Mouse (Mus musculus) testis, postnatal 14 days (tissue): Measurements from ENCODE around the gene Cap1.

ENCODE experiments used
- DNase-seq: peaks from one replicate; pipeline ENCODE4 v3.0.0; 2021; ENCODE audit warnings: low spot score

Gene Cap1

DNA sequence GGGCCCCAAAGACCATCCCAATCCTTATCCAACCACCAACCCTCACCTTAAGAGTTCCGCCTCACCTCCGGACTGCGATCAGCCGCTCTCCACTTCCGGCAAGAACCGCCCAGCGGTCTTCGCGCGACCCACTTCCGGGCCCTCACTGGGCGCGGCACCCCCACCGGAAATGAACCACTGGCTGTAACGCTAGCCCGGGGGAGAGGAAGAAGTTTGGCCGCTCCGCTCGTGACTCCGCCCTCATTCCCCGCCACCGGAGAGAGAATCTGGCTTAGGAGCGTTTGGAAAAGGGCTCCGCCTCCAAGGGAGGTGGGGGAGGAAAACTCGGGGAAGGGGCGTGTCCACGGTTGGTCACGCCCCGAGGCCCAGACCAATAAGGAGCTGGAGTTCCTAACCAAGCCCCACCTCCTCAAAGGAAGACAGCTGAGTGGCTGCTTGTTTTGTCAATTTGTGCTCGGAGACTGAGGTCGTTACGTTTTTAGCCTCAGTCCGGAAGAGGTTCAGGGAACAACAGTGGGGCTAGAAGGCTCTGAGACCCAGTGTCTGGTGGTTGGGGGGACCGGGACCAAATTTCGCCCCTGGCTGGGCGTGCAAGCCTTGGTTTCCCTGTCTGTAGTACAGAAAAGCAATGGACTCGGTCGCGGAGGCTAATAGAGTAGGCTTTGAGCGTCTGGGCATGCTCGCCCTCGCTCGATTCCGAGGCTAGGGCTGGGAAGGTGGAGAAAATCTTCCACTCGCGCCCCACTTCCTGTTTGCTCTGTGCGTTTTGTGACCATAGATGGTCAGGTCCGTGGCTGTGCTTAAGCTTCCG is at the start of gene Cap1:
Gene Cap1 (minus strand): TSS at position 289 of the 811 bp plus-strand sequence.
- DNase-seq: peak; percentile 97

DNA sequence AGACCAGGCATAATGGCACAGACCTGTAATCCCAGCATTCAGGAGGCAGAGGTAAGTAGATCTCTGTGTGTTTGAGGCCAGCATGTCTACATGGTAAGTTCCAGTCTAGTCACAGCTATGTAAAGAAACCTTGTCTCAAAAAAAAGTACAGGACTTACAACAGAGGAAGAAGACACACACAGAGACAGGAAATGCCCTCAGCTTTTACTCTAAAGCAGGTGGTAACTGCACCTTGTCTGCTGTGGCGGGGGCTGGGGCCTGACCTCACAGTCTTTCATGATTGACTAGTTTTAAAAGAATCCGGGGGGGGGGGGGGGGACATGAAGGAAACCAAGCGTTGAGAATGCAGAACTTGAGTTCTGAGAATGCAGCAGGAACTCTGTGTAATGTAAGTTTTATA is 48.0 kb upstream of the Cap1 start:
- no peak for DNase-seq

DNA sequence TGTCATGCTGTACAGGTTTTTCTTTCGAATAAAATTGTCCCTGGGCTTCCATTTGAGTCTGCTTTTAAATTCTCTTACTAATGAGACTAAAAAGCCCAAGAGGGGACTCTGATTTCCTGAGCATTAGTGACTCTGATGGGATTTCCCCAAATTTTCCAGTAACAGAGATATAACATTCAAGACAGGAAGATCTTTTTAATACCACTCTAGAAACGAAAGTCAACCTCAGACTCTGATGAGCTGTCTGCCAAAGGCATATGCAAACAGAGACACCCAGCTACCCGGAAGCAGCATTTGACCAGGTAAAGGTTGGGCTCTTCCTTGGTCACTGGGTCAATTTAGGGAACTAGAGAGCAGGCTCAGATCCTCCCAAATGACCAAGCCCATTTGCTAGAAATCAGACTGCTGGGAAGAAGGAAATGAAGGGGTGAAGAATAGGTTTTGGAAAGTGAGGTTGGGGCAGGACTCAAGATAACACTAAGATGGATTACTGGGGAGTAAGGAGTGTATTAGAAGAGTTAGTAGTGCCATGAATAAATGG is 47.3 kb upstream of the Cap1 start:
- DNase-seq: no peak

DNA sequence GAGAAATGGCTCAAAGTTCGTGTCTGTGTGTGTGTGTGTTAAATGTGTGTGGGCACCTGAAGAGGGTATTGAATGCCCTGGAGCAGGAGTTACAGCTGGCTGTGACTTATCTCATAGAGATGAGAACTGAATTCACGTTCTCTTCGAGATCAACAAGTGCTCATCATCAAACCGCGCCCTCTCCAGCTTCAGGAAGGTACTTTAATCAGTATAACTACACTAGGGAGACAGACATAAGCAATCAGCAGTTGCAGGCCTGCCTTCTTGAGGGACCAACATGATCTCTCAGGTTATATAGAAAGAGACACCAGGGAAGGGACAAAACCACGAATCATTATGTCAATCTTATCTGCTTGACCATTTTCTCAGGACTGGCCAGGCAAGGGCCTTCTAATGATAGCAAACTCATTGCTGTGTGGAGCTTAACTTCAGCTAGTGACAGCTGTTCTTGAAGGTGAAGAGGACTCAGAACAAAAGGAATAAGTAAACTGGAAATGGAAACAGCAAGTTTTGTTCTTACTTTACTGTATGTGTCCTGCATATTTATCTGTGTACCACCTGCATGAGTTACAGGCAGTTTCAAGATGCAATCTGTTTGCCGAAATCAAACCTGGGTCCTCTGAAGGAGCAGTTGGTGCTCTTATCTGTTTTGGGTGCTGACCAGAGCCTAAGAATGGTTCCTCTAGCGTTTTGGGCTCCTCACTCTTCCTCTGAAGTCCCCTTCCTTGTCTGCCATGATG is 46.6 kb upstream of the Cap1 start:
- DNase-seq: no peak

DNA sequence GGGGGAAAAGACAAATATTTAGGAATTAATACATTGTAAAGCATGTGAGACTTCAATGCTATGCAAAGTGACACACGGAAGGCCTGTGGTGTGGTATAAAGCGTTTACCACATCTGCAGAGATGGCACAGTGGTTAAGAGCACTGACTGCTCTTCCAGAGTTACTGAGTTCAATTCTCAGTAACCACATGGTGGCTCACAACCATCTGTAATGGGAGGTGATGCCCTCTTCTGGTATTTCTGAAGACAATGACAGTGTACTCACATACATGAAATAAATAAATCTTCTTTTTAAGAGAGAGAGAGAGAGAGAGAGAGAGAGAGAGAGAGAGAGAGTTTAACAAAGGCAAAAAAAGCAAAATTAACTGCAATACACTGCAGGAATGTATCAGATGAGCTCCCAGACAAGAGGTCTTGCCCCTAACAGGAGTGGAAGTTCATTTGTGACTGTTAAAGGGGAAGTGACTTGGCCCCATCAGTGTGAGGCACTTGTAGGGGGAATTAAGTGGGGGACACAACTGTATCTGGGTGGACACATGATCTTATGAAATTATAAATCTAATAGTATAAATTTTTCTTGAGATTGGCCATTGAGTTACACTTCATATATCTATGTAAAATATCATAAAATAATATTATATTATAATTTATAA is 45.2 kb upstream of the Cap1 start:
- no peak for DNase-seq

DNA sequence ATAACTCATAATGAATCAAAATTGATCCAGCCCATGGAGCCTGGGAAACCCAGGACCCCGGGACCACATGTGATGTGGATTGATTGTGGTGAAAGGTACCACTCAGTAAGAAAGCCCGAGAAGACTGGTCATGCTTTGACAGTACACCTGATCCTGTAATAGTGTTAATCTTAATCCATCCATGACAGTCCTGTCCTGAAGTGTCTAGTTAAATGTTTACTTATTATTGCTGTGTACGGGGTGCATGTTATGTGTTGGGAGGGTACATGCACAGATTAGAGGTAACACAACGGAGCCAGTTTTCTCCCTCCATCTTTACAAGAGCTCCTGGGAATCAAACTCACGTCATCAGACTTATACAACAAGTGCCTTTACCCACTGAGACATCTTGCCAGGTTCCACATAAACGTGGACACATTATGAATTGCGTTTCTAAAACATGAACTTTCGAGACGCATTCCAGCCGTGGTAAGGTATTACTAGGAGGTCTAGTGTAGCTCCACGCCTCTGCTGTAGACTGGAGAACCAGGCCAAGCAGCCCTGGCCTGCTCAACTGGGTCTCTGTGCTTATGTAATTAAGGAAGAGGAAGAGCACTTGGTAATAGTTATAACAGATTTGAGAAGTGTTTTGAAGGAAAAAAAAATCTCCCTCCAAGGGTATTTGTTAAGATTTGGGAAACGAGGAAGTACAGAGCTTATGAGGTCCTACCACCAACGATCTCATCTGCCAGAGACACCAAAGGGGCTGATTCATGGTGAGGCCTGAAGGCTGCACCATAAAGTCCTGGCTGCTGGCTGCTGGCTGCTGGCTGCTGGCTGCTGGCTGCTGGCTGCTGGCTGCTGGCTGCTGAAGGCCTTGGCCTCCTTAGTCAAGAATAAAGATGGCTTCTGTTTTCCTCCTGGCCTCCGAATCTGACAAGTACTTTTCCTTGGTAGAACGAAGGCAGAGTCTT is 37.8 kb upstream of the Cap1 start:
- DNase-seq: no peak

DNA sequence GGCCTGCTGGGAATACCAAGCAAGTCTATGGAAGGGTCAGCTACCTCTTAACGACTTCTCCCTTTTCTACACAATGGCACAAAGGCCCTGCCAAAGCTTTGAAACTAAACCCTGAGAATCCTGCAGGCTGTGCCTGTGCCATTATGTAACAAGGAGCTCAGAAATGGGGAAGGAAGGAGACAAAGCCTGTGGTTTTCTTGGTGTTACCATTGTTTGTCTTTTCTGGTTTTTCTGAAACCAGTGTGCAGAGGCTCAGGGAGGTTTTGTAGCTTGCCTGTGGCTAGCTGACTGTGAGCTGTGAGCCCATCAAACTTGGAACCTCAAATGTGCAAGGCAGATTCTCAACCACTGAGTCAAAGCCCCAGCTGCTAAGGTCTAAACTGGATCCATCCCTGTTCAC is 37.0 kb upstream of the Cap1 start:
- no peak for DNase-seq

DNA sequence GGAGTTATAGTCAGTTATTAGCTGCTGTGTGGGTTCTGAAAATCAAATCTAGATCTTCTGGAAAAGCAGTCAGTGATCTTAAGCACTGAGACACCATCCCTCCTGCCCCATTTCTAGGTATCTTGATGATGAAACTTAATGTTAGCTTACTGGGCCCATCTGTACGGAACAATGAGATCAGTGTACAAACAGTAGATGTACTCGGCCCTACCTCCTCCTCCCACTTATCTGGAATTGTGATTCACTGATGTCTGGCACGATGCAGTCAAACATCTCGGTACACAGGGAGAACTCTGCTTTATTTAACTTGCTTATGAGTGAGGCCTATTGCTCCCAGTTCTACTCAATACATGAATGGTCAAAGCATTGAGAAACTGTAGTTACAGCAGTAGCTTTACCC is 30.1 kb upstream of the Cap1 start:
- no peak for DNase-seq

DNA sequence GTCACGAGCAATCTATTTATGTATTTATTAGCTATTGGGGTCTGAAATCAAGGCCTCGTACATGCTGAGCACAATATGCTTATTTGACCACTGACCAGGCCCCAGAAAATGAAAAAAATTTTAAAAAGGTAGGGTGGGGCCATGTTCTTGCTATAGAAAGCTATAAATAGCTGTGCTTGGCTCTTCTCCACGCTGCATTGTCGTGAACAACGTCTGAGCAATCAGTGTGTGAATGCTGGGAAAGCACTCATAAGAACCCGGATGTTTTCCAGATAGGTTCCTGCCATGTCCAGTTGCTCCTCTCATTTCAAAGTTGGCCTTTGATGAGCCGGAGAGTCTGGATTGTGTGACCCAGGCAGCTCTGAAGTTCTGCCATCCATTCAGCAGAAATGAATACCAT is 28.3 kb upstream of the Cap1 start:
- no peak for DNase-seq

DNA sequence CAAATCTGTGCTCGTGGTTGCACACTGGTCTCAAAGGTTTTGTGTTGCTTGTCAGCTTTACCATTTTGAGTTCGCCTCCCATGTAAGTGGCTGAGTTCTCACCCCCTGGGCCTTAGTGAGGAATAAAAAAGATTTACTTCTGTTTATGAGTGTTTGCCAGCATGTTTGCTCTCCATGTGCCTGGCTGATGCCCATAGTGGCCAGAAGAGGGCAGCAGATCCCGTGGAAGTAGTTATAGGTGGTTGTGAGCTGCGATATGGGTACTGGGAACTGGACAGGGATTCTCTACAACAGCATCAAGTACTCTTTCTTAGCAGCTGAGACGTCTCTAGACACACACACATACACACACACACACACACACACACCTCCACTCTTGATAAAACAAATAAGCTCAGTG is 26.8 kb upstream of the Cap1 start:
- DNase-seq: no peak

DNA sequence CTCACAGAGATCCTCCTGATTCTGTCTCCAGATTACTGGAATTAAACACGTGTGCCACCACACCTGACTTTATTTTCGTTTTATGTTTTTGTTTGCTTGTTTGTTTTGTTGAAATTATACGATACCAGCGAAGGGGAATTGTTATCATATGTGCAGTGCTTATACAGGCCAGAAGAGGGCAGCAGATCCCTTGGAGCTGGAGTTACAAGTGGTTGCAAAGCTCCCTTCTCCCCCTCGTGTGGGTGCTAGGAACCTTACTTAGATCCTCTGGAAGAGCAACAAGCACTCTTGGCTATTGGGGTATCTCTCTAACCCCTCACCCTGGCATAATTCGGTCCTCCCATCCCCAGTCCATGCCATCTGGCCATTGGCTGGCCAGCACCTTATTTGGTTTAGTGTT is 24.7 kb upstream of the Cap1 start:
- DNase-seq: peak; percentile 31

DNA sequence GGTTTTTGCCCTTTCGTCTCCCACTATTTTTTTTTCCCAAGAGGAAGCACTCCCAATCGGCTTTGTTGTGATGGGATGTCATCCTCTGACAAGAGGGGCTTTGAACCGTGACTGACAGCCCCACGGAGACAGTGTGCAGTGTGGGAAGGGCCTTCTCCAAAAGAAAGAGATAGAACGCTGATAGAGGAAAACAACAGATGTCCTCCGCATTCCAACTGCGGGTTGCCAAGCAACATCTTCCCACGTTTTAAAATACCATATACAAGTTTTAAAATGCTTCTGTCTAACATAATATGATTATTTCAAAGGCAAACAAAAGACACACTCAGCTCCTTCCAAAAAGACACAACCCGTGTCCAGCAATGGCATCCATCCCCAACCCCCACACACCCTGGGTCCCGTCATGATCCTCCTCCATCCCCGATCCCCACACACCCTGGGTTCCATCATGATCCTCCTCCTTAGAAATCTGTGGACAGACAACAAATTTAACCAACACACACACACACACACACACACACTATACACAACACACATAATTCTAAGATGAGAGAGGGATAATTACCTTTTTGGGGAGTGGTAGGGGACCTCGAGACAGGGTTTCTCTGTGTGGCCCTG is 23.8 kb upstream of the Cap1 start:
- DNase-seq: no peak

DNA sequence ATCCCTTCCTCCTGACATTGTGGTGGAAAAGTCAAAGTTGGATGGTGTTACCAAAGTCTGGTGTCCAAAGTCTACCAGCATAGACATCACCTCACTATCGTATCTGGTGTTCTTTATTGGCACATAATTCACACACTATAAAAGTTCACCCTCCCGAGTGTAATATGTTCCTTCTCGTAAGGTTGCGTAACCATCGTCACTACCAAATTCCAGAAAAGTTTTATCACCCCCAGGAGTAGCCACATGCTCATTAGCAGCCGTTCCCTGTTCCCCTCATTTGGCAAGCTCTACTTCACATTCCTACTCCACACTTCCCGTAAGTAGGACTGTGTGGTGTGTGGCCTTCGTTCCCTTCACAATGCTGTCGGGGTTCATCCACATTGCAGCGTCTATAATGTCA is 19.5 kb upstream of the Cap1 start:
- no peak for DNase-seq

DNA sequence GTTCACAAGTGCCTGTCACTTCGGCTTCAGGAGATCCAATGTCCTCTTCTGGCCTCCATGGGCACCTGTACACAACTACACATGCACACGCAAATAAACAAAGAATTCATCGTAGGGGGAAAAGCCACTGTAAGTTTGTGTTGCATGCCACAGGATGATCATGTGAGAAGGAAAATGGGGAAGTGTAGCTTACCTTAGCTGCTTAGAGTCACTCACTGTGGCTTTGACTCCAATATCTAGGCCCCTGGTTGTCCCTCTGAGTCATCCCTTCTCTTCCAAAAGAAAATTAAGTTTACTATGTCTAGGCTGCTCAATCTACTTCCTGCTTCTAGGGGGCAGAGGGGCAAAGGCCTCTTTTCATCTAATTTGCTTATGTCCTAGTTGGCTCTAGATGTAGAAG is 17.9 kb upstream of the Cap1 start:
- DNase-seq: no peak

DNA sequence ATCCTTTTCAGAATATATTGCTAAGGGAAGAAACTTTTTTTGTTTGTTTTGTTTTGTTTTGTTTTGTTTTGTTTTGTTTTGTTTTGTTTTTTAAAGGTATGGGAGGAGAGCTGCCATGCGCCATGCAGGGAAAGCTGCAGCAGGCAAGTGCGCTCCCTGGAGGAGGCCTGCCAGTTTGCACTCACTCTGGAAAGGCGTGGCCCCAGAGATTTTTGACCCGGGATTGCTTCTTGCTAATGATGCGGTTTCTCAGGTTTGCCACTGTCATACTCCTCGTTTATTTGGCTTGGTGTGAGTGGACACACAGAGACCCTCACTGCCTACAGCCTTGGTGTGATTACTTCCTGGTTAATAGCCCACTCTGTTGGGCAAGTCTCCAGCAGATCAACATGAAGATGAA is 16.3 kb upstream of the Cap1 start:
- DNase-seq: no peak

DNA sequence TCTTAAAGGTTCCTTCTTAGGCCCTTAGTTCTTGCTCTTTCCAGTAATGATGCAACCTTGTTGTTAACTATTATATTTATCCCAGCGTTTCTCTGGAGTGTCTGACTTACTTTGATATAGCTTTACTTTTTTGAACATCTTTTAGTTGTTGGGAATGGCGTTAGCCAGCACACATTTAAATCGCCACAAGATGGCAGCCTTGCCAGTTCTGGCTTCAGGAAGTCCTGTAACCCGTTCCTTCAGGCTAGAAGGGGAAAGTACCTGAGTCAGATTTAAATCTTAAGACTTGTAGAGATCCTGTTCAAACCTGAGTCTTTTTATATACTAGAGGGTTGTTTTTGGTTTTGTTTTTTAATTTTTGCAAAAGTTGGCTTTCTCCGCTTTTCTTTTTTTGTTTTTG is 12.5 kb upstream of the Cap1 start:
- no peak for DNase-seq

DNA sequence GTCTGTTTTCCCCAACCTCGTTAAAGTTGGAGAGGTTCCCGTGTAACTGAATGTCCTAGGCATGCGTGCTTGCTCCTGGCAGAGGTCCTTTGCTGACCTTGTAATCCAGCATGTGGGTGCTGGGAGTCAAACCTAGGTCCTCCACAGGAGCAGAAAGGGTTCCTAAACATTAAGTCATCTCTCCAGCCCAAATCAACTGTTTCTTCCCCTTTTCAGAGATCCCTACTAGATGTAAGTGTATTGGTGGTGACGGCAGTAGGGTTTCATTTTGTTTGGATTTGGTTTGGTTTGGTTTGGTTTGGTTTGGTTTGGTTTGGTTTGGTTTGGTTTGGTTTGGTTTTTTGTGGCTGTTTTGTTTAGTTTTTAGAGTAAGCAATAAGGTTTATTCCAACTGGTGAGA is 11.9 kb upstream of the Cap1 start:
- no peak for DNase-seq

DNA sequence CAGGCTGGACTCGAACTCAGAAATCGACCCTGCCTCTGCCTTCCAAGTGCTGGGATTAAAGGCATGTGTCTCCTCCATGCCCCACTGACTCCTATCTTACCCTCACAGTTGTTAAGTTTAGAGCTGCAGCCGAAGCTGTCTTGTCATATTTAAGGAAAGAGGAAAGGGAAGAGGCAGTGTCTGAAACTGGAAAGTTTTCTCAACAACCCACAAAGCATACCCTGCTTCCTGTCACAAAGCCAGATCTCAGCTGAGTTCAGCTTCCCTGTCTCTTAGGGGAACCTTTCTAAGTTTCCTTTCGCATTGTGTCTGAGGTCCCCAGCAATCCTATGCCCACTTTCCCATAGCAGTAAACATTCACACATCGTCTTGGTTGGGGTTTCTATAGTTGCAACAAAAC is 6.3 kb upstream of the Cap1 start:
- DNase-seq: no peak

DNA sequence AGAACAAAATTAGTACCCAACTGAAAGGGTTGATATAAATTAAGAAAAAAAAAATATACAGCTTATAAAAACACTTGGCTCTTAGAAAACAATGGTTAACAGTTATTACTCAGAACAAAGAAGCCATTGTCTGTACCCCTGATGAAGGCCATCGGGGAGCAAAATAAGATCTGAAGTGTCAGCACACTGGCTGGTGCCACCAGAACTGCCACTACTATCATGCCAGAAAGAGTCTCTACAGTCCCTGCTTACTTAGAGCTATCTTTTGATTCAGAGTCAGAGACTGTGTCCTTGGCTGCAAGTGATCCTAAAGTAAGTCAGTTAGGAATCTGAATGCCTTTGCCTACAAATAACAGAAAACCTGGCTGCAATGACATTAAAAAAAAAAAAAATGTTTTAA is 5.7 kb upstream of the Cap1 start:
- DNase-seq: peak; percentile 60

DNA sequence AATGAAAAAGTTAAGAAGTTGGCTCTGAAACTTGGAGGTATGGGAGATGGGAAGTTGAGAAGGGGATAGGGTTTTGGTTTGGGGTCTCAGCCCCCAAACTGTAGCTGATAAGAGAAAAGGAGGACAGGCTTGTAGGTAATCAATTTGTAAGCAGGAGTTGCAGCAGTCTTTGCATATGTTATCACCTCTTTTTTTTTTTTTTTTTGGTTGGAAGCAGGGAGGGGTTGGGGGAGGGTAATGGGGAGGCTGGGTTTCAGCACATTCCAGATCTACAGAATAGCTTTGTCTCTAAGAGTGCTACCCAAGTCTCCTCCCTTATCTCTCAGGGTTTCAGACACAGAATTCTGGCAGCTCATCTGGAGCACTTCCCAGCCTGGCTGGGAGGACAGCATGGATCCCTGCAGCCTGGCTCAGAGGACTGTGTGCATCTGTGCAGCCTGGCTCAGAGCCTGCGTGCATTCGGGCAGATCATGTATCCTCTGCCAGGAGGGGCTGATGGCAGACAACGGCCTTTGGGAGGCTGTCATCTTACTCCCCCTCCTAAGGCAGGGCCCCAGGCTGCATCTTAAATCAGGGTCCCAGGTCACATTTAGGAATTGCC is 5.1 kb upstream of the Cap1 start:
- DNase-seq: peak; percentile 87

DNA sequence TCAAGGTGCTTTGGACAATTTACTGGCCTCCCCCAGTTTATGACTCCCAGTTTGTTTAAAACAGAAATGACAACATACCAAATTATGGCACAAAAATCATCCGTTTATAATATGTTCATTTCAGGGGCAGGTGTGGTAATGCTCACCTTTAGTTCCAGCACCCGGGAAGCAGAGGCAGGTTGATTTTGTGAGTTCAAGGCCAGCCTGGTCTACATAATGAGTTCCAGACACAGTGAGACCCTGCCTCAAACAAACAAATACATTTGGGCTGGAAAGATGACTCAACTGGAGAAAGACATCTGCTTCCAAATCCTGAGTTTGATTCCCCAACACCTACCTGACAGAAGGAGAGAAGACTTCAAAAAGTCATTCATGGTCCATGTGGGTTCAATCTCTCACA is 1.5 kb upstream of the Cap1 start:
- no peak for DNase-seq
